Mouse (Mus musculus) gastrocnemius, adult 8-10 months (tissue): ENCODE data around the gene Inafm1. TPM values are rescaled to one million over a fixed set of nuclear protein-coding genes. Genes with fewer than 3 reads are reported as not detected.
"Not testable (repeated sequence)": the region's sequence is repeated elsewhere in the genome, so short reads cannot be mapped to it uniquely, and the experiment has no call there.

ENCODE experiments used
- DNase-seq, 2 experiments: peaks; one replicate each; pipeline ENCODE4 v3.0.0; 2022; ENCODE audit warnings: low spot score in 2 of 2
- total RNA-seq, 4 experiments: library from RNA; stranded (reverse); gene quantifications; 2 replicates each; pipeline ENCODE4 v1.2.4; 2022

Gene Inafm1
- 10 to 100 TPM; 13.6 to 19.4 (median 15.8) TPM for total RNA-seq

GRCm38 (mm10) chr7:16273081-16273765 lies at the start of gene Inafm1:
Gene Inafm1, minus strand, starts transcription at chr7:16273617.
- DNase-seq, result peak; percentile 65 to 76

- no peak for DNase-seq
These were observed 47.1 kb upstream of the Inafm1 start for GRCm38 (mm10) chr7:16320479-16320878.

- no peak for DNase-seq
These were observed 45.8 kb upstream of the Inafm1 start for GRCm38 (mm10) chr7:16319216-16319615.

- no peak for DNase-seq
These were observed 43.7 kb upstream of the Inafm1 start for GRCm38 (mm10) chr7:16317094-16317493.

- no peak for DNase-seq
These were observed 41.9 kb upstream of the Inafm1 start for GRCm38 (mm10) chr7:16315222-16315759.

- DNase-seq, result no peak
These were observed 40.9 kb upstream of the Inafm1 start for GRCm38 (mm10) chr7:16314221-16314775.

GRCm38 (mm10) chr7:16313481-16314220 lies 40.2 kb upstream of the Inafm1 start:
- DNase-seq, result peak; percentile 78 to 79

- DNase-seq, result peak; percentile 66 to 68
These were observed 39.4 kb upstream of the Inafm1 start for GRCm38 (mm10) chr7:16312672-16313311.

GRCm38 (mm10) chr7:16312011-16312671 lies 38.7 kb upstream of the Inafm1 start:
- peak in 1 of 2 experiments; percentile 21 for DNase-seq

- no peak for DNase-seq
These were observed 38.1 kb upstream of the Inafm1 start for GRCm38 (mm10) chr7:16311453-16312004.

GRCm38 (mm10) chr7:16310521-16311452 lies 37.4 kb upstream of the Inafm1 start:
- DNase-seq, result no peak

- DNase-seq, result peak; percentile 73 to 84
These were observed 36.7 kb upstream of the Inafm1 start for GRCm38 (mm10) chr7:16310020-16310520.

GRCm38 (mm10) chr7:16309318-16310019 lies 36.1 kb upstream of the Inafm1 start:
- peak; percentile 84 to 87 for DNase-seq

GRCm38 (mm10) chr7:16308555-16309317 lies 35.3 kb upstream of the Inafm1 start:
- no peak for DNase-seq

- not testable (repeated sequence) for DNase-seq
These were observed 34.7 kb upstream of the Inafm1 start, which contains the start of gene Bbc3 for GRCm38 (mm10) chr7:16308093-16308492. Gene Bbc3, plus strand, starts transcription at chr7:16308393.

GRCm38 (mm10) chr7:16307141-16307540 lies 33.7 kb upstream of the Inafm1 start:
- DNase-seq, result not testable (repeated sequence)

GRCm38 (mm10) chr7:16299419-16300035 lies 26.1 kb upstream of the Inafm1 start:
- peak; percentile 71 to 82 for DNase-seq
